Mouse (Mus musculus): Measurements from ENCODE around the gene Sirt1. TPM values are rescaled to one million over a fixed set of nuclear protein-coding genes. Genes with fewer than 3 reads are reported as not detected.
"Not testable (repeated sequence)": the region's sequence is repeated elsewhere in the genome, so short reads cannot be mapped to it uniquely, and the experiment has no call there.

The Sirt1 gene
- polyA plus RNA-seq, 1 experiment from 2014 or later, result 4.2 TPM

DNA sequence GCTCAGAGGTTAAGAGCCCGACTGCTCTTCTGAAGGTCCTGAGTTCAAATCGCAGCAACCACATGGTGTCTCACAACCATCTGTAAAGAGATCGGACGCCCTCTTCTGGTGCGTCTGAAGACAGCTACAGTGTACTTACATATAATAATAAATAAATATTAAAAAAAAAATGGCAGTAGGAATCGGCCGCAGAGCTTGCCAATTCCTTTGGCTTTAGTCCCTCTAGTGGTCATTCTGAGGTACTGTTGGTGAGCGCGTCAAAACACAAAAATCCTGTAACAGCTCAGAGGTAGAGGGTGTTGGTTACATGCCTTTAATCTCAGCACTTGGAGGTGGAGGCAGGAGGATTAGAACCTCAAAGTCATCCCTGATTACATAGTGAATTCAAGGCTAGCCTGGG, 4.0 kb downstream of the Sirt1 start:
- ATAC-seq, result 0 out of 2 replicates have a peak, but pooled peaks have one; percentile 3
- Histone ChIP-seq H3K9me3 (ENCODE audit: control insufficient read depth, low read length) (no peaks in the 10 kb centered on the region), H3K4me1 (replicated peaks; ENCODE audit: control insufficient read depth, insufficient read depth, low read length) (peaks cover 8% of the 10 kb centered on the region), H3K36me3 (ENCODE audit: control insufficient read depth, insufficient read depth) (no peaks in the 10 kb centered on the region), H3K27ac (ENCODE audit: low read length) (no peak overlapping the region), H3K4me3 (replicated peaks; ENCODE audit: low read length) (no peak overlapping the region), H3K9ac (replicated peaks; ENCODE audit: low read depth, low read length) (no peak overlapping the region), H3K4me2 (ENCODE audit: low read length) (no peak overlapping the region), H3K27me3 (replicated peaks; ENCODE audit: control insufficient read depth, insufficient read depth, low read length) (peaks cover 10% of the 10 kb centered on the region; the same call in 1 of the 2 replicates)
- 20% methylated on average over 9 of the region's 9 CpGs for WGBS

DNA sequence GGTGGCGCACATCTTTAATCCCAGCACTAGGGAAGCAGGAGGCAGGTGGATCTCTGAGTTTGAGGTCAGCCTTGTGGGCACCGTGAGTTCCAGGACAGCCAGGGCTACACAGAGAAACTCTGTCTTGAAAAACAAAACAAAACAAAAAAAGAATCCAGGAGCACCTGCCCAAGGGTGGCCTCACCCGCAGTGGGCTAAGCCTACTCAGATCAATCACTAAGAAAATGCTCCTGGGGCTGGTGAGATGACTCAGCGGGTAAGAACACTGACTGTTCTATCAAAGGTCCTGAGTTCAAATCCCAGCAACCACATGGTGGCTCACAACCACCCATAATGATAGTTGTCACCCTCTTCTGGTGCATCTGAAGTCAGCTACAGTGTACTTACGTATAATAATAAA, 5.2 kb downstream of the Sirt1 start:
- Histone ChIP-seq H3K36me3 (ENCODE audit: control insufficient read depth, insufficient read depth) (no peaks in the 10 kb centered on the region), H3K27me3 (replicated peaks; ENCODE audit: control insufficient read depth, insufficient read depth, low read length) (peaks cover 6% of the 10 kb centered on the region; the same call in 1 of the 2 replicates), H3K4me1 (replicated peaks; ENCODE audit: control insufficient read depth, insufficient read depth, low read length) (peaks cover under 1% of the 10 kb centered on the region), H3K4me2 (ENCODE audit: low read length) (no peak overlapping the region), H3K27ac (ENCODE audit: low read length) (no peak overlapping the region), H3K9ac (replicated peaks; ENCODE audit: low read depth, low read length) (no peak overlapping the region), H3K4me3 (replicated peaks; ENCODE audit: low read length) (no peak overlapping the region), H3K9me3 (ENCODE audit: control insufficient read depth, low read length) (no peaks in the 10 kb centered on the region)
- no peak for ATAC-seq
- 89% methylated on average over 5 of the region's 5 CpGs for WGBS

DNA sequence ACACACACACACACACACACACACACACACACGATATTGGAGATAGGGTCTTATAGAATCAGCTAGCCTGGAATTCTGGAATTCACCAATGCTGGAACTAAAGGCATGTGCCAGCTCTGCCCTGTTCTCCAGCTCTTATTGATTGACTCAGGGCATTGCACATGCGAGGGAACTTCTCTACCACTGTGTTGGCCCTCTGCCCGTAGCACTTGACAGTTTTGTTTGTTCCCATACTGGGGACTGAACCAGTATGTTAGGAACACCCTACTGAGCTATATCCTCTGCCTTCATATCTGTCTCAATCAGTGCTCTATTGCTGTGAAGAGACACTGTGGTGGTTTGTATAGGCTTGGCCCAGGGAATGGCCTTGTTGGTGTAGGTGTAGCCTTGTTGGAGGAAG, 13.5 kb downstream of the Sirt1 start:
- Histone ChIP-seq H3K4me2 (ENCODE audit: low read length) (no peak overlapping the region), H3K27ac (ENCODE audit: low read length) (no peak overlapping the region), H3K36me3 (ENCODE audit: control insufficient read depth, insufficient read depth) (no peaks in the 10 kb centered on the region), H3K27me3 (replicated peaks; ENCODE audit: control insufficient read depth, insufficient read depth, low read length) (no peaks in the 10 kb centered on the region), H3K4me1 (replicated peaks; ENCODE audit: control insufficient read depth, insufficient read depth, low read length) (no peaks in the 10 kb centered on the region), H3K9ac (replicated peaks; ENCODE audit: low read depth, low read length) (no peak overlapping the region), H3K4me3 (replicated peaks; ENCODE audit: low read length) (no peak overlapping the region), H3K9me3 (ENCODE audit: control insufficient read depth, low read length) (no peaks in the 10 kb centered on the region)
- 66% methylated on average over 3 of the region's 3 CpGs for WGBS
- no peak for ATAC-seq

GRCm38 (mm10) chr10:63367386-63367785, 14.1 kb downstream of the Sirt1 start:
- no peak for ATAC-seq
- no peak overlapping the region for H3K4me3 ChIP-seq (replicated peaks; ENCODE audit: low read length)
- H3K36me3 ChIP-seq (ENCODE audit: control insufficient read depth, insufficient read depth), result no peaks in the 10 kb centered on the region
- H3K27ac ChIP-seq (ENCODE audit: low read length), result no peak overlapping the region
- H3K4me2 ChIP-seq (ENCODE audit: low read length), result no peak overlapping the region
- no peak overlapping the region for H3K9ac ChIP-seq (replicated peaks; ENCODE audit: low read depth, low read length)
- WGBS, result 89% methylated on average over 6 of the region's 6 CpGs
- H3K4me1 ChIP-seq (replicated peaks; ENCODE audit: control insufficient read depth, insufficient read depth, low read length), result no peaks in the 10 kb centered on the region
- no peaks in the 10 kb centered on the region for H3K9me3 ChIP-seq (ENCODE audit: control insufficient read depth, low read length)
- H3K27me3 ChIP-seq (replicated peaks; ENCODE audit: control insufficient read depth, insufficient read depth, low read length), result no peaks in the 10 kb centered on the region

DNA sequence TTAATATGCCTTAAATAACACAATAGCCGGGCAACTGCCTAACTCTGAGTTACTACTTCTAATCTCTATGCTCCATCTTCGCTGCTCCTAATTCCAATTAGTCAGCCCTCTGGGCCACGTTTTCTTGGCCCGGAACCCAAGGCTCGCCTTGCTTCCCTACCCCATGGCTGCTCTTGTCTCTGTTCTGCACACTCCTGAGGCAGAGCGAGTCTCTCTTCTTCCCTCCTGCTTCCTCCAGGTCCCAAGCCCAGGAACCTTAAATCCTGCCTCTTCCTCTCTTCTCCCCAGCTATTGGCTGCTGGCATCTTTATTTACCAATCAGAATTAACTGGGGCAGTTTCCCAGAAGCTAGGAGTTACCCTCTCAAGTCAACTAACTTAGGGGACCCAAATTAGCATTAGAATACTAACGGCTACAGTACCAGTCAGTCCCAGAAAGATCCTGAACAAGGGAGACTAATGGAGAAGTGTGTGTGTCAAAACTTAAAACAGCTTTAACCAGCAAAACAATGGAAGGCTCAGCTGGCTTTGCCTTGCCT, 15.5 kb downstream of the Sirt1 start:
- no peak overlapping the region for H3K4me2 ChIP-seq (ENCODE audit: low read length)

DNA sequence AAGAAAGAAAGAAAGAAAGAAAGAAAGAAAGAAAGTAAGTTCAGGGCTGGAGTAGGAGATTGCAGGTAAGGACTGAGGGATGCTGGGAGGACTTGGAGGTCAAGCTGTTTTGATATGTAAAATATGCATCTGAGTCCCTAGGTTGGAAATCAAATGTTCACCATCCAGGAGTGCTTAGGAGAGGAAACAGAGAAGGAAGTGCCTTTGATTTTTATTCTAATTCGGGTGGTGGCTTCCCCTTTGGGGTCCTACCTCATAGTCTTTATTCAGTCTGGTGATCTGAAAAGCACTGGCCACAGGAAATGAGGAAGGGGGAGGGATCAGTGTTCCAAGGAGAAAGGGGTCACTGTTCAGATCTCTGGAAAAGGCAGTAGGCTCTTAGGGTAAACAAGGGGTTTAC, 21.0 kb downstream of the Sirt1 start:
- Histone ChIP-seq H3K4me1 (replicated peaks; ENCODE audit: control insufficient read depth, insufficient read depth, low read length) (no peaks in the 10 kb centered on the region), H3K4me2 (ENCODE audit: low read length) (no peak overlapping the region), H3K9ac (replicated peaks; ENCODE audit: low read depth, low read length) (no peak overlapping the region), H3K4me3 (replicated peaks; ENCODE audit: low read length) (no peak overlapping the region), H3K27ac (ENCODE audit: low read length) (no peak overlapping the region), H3K36me3 (ENCODE audit: control insufficient read depth, insufficient read depth) (no peaks in the 10 kb centered on the region), H3K9me3 (ENCODE audit: control insufficient read depth, low read length) (no peaks in the 10 kb centered on the region), H3K27me3 (replicated peaks; ENCODE audit: control insufficient read depth, insufficient read depth, low read length) (no peaks in the 10 kb centered on the region)
- 62% methylated on average over 1 of the region's 1 CpGs for whole genome bisulfite sequencing
- no peak for ATAC-seq

More for the DNA sequence above, 15.5 kb downstream of the Sirt1 start:
- no peaks in the 10 kb centered on the region for H3K36me3 ChIP-seq (ENCODE audit: control insufficient read depth, insufficient read depth)
- H3K4me1 ChIP-seq (replicated peaks; ENCODE audit: control insufficient read depth, insufficient read depth, low read length), result no peaks in the 10 kb centered on the region
- no peak for ATAC-seq
- H3K27me3 ChIP-seq (replicated peaks; ENCODE audit: control insufficient read depth, insufficient read depth, low read length), result no peaks in the 10 kb centered on the region
- no peak overlapping the region for H3K27ac ChIP-seq (ENCODE audit: low read length)
- 52% methylated on average over 7 of the region's 7 CpGs for WGBS
- no peak overlapping the region for H3K4me3 ChIP-seq (replicated peaks; ENCODE audit: low read length)
- no peak overlapping the region for H3K9ac ChIP-seq (replicated peaks; ENCODE audit: low read depth, low read length)
- H3K9me3 ChIP-seq (ENCODE audit: control insufficient read depth, low read length), result no peaks in the 10 kb centered on the region

- no peak for ATAC-seq
- no peak overlapping the region for H3K27ac ChIP-seq (ENCODE audit: low read length)
- no peak overlapping the region for H3K4me3 ChIP-seq (replicated peaks; ENCODE audit: low read length)
- H3K9me3 ChIP-seq (ENCODE audit: control insufficient read depth, low read length), result no peaks in the 10 kb centered on the region
- no peaks in the 10 kb centered on the region for H3K27me3 ChIP-seq (replicated peaks; ENCODE audit: control insufficient read depth, insufficient read depth, low read length)
- no peaks in the 10 kb centered on the region for H3K36me3 ChIP-seq (ENCODE audit: control insufficient read depth, insufficient read depth)
- WGBS, result 49% methylated on average over 5 of the region's 5 CpGs
- no peak overlapping the region for H3K4me2 ChIP-seq (ENCODE audit: low read length)
- H3K4me1 ChIP-seq (replicated peaks; ENCODE audit: control insufficient read depth, insufficient read depth, low read length), result no peaks in the 10 kb centered on the region
- H3K9ac ChIP-seq (replicated peaks; ENCODE audit: low read depth, low read length), result no peak overlapping the region
Measured at GRCm38 (mm10) chr10:63352111-63352510, 29.4 kb downstream of the Sirt1 start.

- not testable (repeated sequence) for H3K9ac ChIP-seq (replicated peaks; ENCODE audit: low read depth, low read length); ATAC-seq; H3K36me3 ChIP-seq (ENCODE audit: control insufficient read depth, insufficient read depth); H3K4me3 ChIP-seq (replicated peaks; ENCODE audit: low read length); H3K4me2 ChIP-seq (ENCODE audit: low read length); H3K9me3 ChIP-seq (ENCODE audit: control insufficient read depth, low read length); H3K27ac ChIP-seq (ENCODE audit: low read length); H3K27me3 ChIP-seq (replicated peaks; ENCODE audit: control insufficient read depth, insufficient read depth, low read length); H3K4me1 ChIP-seq (replicated peaks; ENCODE audit: control insufficient read depth, insufficient read depth, low read length)
- WGBS, result 92% methylated on average over 7 of the region's 7 CpGs
Measured at GRCm38 (mm10) chr10:63351099-63351498, 30.4 kb downstream of the Sirt1 start.

DNA sequence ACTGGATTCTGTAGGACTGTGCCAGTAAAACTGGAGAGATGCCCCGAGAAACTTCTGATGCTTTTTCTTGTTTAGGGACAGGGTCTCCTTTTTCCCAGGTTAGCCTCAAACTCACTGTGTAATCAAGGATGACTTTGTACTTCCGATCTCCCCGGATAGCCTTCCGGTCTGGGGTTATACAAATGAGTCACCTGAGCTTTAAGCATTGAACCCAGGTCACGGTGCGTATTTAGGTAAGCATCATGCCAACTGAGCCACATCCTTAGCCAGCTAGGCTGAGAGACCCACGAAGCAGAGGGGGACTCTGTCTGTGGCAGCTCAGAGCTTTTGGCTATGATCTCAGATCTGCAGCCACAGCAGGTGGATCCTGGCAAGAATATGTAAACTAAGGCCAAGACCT, 30.8 kb downstream of the Sirt1 start:
- no peak overlapping the region for H3K9ac ChIP-seq (replicated peaks; ENCODE audit: low read depth, low read length)
- no peak overlapping the region for H3K4me2 ChIP-seq (ENCODE audit: low read length)
- H3K4me1 ChIP-seq (replicated peaks; ENCODE audit: control insufficient read depth, insufficient read depth, low read length), result no peaks in the 10 kb centered on the region
- H3K27me3 ChIP-seq (replicated peaks; ENCODE audit: control insufficient read depth, insufficient read depth, low read length), result no peaks in the 10 kb centered on the region
- 93% methylated on average over 7 of the region's 7 CpGs for WGBS
- no peak overlapping the region for H3K27ac ChIP-seq (ENCODE audit: low read length)
- no peak overlapping the region for H3K4me3 ChIP-seq (replicated peaks; ENCODE audit: low read length)
- no peak for ATAC-seq
- H3K36me3 ChIP-seq (ENCODE audit: control insufficient read depth, insufficient read depth), result no peaks in the 10 kb centered on the region
- no peaks in the 10 kb centered on the region for H3K9me3 ChIP-seq (ENCODE audit: control insufficient read depth, low read length)

- Histone ChIP-seq H3K9me3 (ENCODE audit: control insufficient read depth, low read length) (no peaks in the 10 kb centered on the region), H3K36me3 (ENCODE audit: control insufficient read depth, insufficient read depth) (no peaks in the 10 kb centered on the region), H3K27ac (ENCODE audit: low read length) (no peak overlapping the region), H3K4me2 (ENCODE audit: low read length) (no peak overlapping the region), H3K9ac (replicated peaks; ENCODE audit: low read depth, low read length) (no peak overlapping the region), H3K27me3 (replicated peaks; ENCODE audit: control insufficient read depth, insufficient read depth, low read length) (no peaks in the 10 kb centered on the region), H3K4me3 (replicated peaks; ENCODE audit: low read length) (no peak overlapping the region), H3K4me1 (replicated peaks; ENCODE audit: control insufficient read depth, insufficient read depth, low read length) (no peaks in the 10 kb centered on the region)
- ATAC-seq, result no peak
- 46% methylated on average over 3 of the region's 3 CpGs for WGBS
Measured at GRCm38 (mm10) chr10:63348291-63348690, 33.2 kb downstream of the Sirt1 start.
